Comparison of ENCODE assay signal across 20 mouse cellular contexts in the genomic region with DNA sequence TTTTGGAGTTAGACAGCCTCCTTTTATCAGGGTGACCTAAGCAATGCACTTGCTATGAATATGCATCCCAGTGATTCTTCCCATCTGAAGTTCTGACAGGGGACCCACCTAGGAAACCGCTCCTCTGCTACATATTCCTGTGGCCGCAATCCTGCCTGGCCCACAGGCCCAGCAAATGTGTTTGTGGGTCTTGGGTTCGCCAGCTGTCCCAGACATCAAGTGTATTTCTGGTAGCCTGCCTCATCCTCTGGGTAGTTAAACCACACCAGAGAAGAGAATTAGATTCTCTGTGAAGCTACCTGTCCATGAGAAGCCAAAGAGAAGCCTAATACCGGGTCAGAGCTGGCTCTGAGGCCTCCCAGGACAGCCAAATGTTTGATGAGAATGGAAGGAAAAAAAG.
"Had no signal": no experiment of that assay in that cellular context is flagged by ENCODE, and none has a peak within 500 bp of the region (broad histone marks: within the 10 kb centered on the region; RNA-seq: fewer than 3 reads in every experiment).

No protein-coding gene starts in this region.

- H3K9ac ChIP-seq: limb, embryonic 12.5 days; limb, embryonic 15.5 days; liver, embryonic 14.5 days; liver, postnatal 0 days; lung, embryonic 14.5 days; midbrain, embryonic 12.5 days; midbrain, embryonic 15.5 days; neural tube, embryonic 13.5 days; stomach, embryonic 15.5 days had no signal

- DNase-seq: kidney, postnatal 14 days; kidney, postnatal 4 days; left cerebral cortex, postnatal 4 days; liver, postnatal 0 days; retina, postnatal 1 day; right cerebral cortex, postnatal 25 days; spleen, adult 18-20 months; thymus, adult 18-20 months; thymus, postnatal 36 days had no signal

- H3K36me3 ChIP-seq: limb, embryonic 12.5 days; limb, embryonic 15.5 days; midbrain, embryonic 12.5 days; midbrain, embryonic 15.5 days; neural tube, embryonic 13.5 days; stomach, embryonic 15.5 days had no signal

- ATAC-seq: liver, postnatal 0 days; lung, postnatal 0 days; midbrain, embryonic 15.5 days had no signal

- H3K27ac ChIP-seq: limb, embryonic 12.5 days; limb, embryonic 15.5 days; liver, embryonic 14.5 days; macrophage; midbrain, embryonic 12.5 days; midbrain, embryonic 15.5 days; neural tube, embryonic 13.5 days; stomach, embryonic 15.5 days had no signal

- H3K4me1 ChIP-seq: limb, embryonic 12.5 days; midbrain, embryonic 12.5 days; midbrain, embryonic 15.5 days; neural tube, embryonic 13.5 days; stomach, embryonic 15.5 days had no signal

- H3K4me2 ChIP-seq: limb, embryonic 12.5 days; limb, embryonic 15.5 days; liver, embryonic 11.5 days; lung, embryonic 14.5 days; midbrain, embryonic 12.5 days; midbrain, embryonic 15.5 days; neural tube, embryonic 13.5 days; stomach, embryonic 15.5 days had no signal

- H3K4me3 ChIP-seq: limb, embryonic 12.5 days; limb, embryonic 15.5 days; midbrain, embryonic 12.5 days; midbrain, embryonic 15.5 days; neural tube, embryonic 13.5 days; stomach, embryonic 15.5 days had no signal

- H3K9me3 ChIP-seq: limb, embryonic 12.5 days; limb, embryonic 15.5 days; midbrain, embryonic 12.5 days; midbrain, embryonic 15.5 days; neural tube, embryonic 13.5 days; stomach, embryonic 15.5 days had no signal

- H3K27me3 ChIP-seq: limb, embryonic 12.5 days; limb, embryonic 15.5 days; midbrain, embryonic 12.5 days; midbrain, embryonic 15.5 days; neural tube, embryonic 13.5 days; stomach, embryonic 15.5 days had no signal
